Mouse (Mus musculus) midbrain, embryonic 12.5 days (tissue): ENCODE measurements around the gene Olfr187. TPM values are rescaled to one million over a fixed set of nuclear protein-coding genes. Genes with fewer than 3 reads are reported as not detected.

Experiments used
- ATAC-seq: fragments of 200-750 bp; cut with Nextera tagmentation; 2 replicates; pipeline ENCODE4 v1.8.0; 2017; ENCODE audit warnings: low read depth, moderate TSS enrichment, moderate library complexity; ENCODE audit not compliant: low FRiP score
- H3K27ac ChIP-seq: fragments of 300-500 bp; sonication (generic); replicated peaks from 2 replicates; pipeline ENCODE4 v1.5.1; 2016; ENCODE audit warnings: mild to moderate bottlenecking
- H3K27me3 ChIP-seq: fragments of 300-500 bp; sonication (generic); 2 replicates; pipeline ENCODE4 v1.6.1; 2016; ENCODE audit warnings: mild to moderate bottlenecking
- H3K36me3 ChIP-seq: fragments of 300-500 bp; sonication (generic); 2 replicates; pipeline ENCODE4 v1.6.1; 2016
- H3K4me1 ChIP-seq: fragments of 300-500 bp; sonication (generic); 2 replicates; pipeline ENCODE4 v1.6.1; 2016
- H3K4me2 ChIP-seq: fragments of 300-500 bp; sonication (generic); replicated peaks from 2 replicates; pipeline ENCODE4 v1.6.1; 2016; ENCODE audit warnings: mild to moderate bottlenecking, moderate library complexity
- H3K4me3 ChIP-seq: fragments of 300-500 bp; sonication (generic); 2 replicates; pipeline ENCODE4 v1.5.1; 2016; ENCODE audit warnings: mild to moderate bottlenecking
- H3K9ac ChIP-seq: fragments of 300-500 bp; sonication (generic); replicated peaks from 2 replicates; pipeline ENCODE4 v1.6.1; 2016; ENCODE audit warnings: mild to moderate bottlenecking, moderate library complexity
- H3K9me3 ChIP-seq: fragments of 300-500 bp; sonication (generic); 2 replicates; pipeline ENCODE4 v1.6.1; 2016; ENCODE audit warnings: mild to moderate bottlenecking
- WGBS: fragments of 180-500 bp; shearing (Covaris S2); methylation state at CpG from one replicate; pipeline ENCODE4 v1.1.7; 2016; 5-methylcytosine and 5-hydroxymethylcytosine counted together
- polyA plus RNA-seq: library from polyadenylated mRNA; unstranded; fragments of >200 nt; fragmentation: Nextera tagmentation; extraction: Ambion mirVana; gene quantifications from 2 replicates; pipeline ENCODE4 v1.2.1, GENCODE M21; 2016

Gene Olfr187
- polyA plus RNA-seq, 1 experiment from 2014 or later: not detected

GRCm38 (mm10) chr16:58995057-58995456 lies 44.5 kb downstream of the Olfr187 start, which contains the start of gene Olfr183:
Gene Olfr183, plus strand, starts transcription at chr16:58995357.
- no peaks in the 10 kb centered on the region for H3K4me1 ChIP-seq
- H3K36me3 ChIP-seq: no peaks in the 10 kb centered on the region
- no peak for ATAC-seq
- H3K4me3 ChIP-seq: no peak within 1 kb of the TSS
- H3K9me3 ChIP-seq: no peaks in the 10 kb centered on the region
- no peak within 1 kb of the TSS for H3K4me2 ChIP-seq
- 76% methylated on average over 2 of the region's 2 CpGs for WGBS
- no peaks in the 10 kb centered on the region for H3K27me3 ChIP-seq
- H3K27ac ChIP-seq: no peak within 1 kb of the TSS
- H3K9ac ChIP-seq: no peak within 1 kb of the TSS

Other genes with a start within 250 kb of the Olfr187 start
- gene Olfr173, start 239.5 kb downstream of the Olfr187 start, polyA plus RNA-seq: not detected in 2 replicates
- not detected in 2 replicates for gene Olfr175-ps1, start 213.0 kb downstream of the Olfr187 start, polyA plus RNA-seq
- not detected in 2 replicates for gene Olfr177, start 165.0 kb downstream of the Olfr187 start, polyA plus RNA-seq
- gene Olfr178, start 147.7 kb downstream of the Olfr187 start, polyA plus RNA-seq: not detected in 2 replicates
- gene Olfr181, start 111.0 kb downstream of the Olfr187 start, polyA plus RNA-seq: not detected in 2 replicates
- not detected in 2 replicates for gene Olfr180, start 110.4 kb downstream of the Olfr187 start, polyA plus RNA-seq
- gene Olfr183, start 44.4 kb downstream of the Olfr187 start, polyA plus RNA-seq: not detected in 2 replicates
- gene Olfr186, start 9.5 kb downstream of the Olfr187 start, polyA plus RNA-seq: not detected in 2 replicates
- not detected in 2 replicates for gene Olfr190, start 38.2 kb upstream of the Olfr187 start, polyA plus RNA-seq
- gene Olfr191, start 50.1 kb upstream of the Olfr187 start, polyA plus RNA-seq: not detected in 2 replicates
- not detected in 2 replicates for gene Olfr193, start 72.1 kb upstream of the Olfr187 start, polyA plus RNA-seq
- not detected in 2 replicates for gene Olfr194, start 81.3 kb upstream of the Olfr187 start, polyA plus RNA-seq
- not detected in 2 replicates for gene Olfr195, start 107.3 kb upstream of the Olfr187 start, polyA plus RNA-seq
- gene Olfr196, start 130.7 kb upstream of the Olfr187 start, polyA plus RNA-seq: not detected in 2 replicates
- not detected in 2 replicates for gene Olfr198, start 163.8 kb upstream of the Olfr187 start, polyA plus RNA-seq
- gene Olfr199, start 180.0 kb upstream of the Olfr187 start, polyA plus RNA-seq: not detected in 2 replicates
- gene Olfr201, start 232.9 kb upstream of the Olfr187 start, polyA plus RNA-seq: not detected in 2 replicates
- gene Olfr202, start 247.0 kb upstream of the Olfr187 start, polyA plus RNA-seq: not detected in 2 replicates